9 mouse cellular contexts compared by ENCODE assay signal in the genomic region with DNA sequence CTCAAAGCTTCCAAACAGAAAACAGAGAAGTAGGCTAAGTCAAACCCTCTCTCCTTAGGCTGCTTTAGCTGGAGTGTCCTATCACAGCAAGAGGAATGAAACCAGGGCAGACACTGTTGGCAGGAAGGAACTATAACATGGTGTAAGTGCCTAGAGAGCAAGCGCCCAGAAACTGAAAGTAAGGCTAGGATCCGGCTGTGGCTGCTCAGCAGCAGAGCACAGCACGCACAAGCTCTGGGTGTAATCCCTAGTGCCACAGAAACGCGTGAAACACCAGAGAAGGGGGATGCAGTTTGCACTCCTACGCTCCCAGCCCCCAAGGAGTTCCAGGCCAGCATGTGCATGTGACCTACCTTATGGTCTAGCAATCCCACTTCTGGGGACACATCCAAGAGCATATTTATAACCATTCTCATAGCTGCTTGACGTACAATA. TPM values are rescaled to one million over a fixed set of nuclear protein-coding genes. Genes with fewer than 3 reads are reported as not detected.
DNase-seq lines count a peak whose midpoint lies in the region; ATAC-seq lines count a peak whose summit lies in the region.
"Had no signal": no experiment of that assay in that cellular context is flagged by ENCODE, and none has a peak within 500 bp of the region (broad histone marks: within the 10 kb centered on the region; RNA-seq: fewer than 3 reads in every experiment).

No protein-coding gene starts in this region.

- H3K4me3 ChIP-seq in megakaryocyte, embryonic 14.5 days (replicated peaks), result peak overlapping the region; percentile 91
- no peak overlapping the region for H3K4me3 ChIP-seq in forebrain, embryonic 11.5 days (ENCODE audit: low read depth, low read length)
- H3K4me3 ChIP-seq: limb, embryonic 12.5 days had no signal

- no peak overlapping the region for H3K27ac ChIP-seq in forebrain, embryonic 11.5 days (ENCODE audit: low read depth, low read length)
- H3K27ac ChIP-seq: limb, embryonic 12.5 days had no signal

- no peaks in the 10 kb centered on the region for H3K27me3 ChIP-seq in megakaryocyte, embryonic 14.5 days (replicated peaks)
- no peaks in the 10 kb centered on the region for H3K27me3 ChIP-seq in forebrain, embryonic 11.5 days (ENCODE audit: control insufficient read depth, insufficient read depth, low read length)
- H3K27me3 ChIP-seq: limb, embryonic 12.5 days had no signal

- ATAC-seq in forebrain, embryonic 11.5 days (replicated peaks; ENCODE audit: low FRiP score), result no peak

- 93% methylated on average over 7 of the region's 7 CpGs for WGBS in forebrain, embryonic 11.5 days

- H3K4me2 ChIP-seq in forebrain, embryonic 11.5 days (ENCODE audit: low read depth, low read length, severe bottlenecking), result no peak overlapping the region
- H3K4me2 ChIP-seq: limb, embryonic 12.5 days had no signal

- peaks cover 88% of the 10 kb centered on the region for H3K4me1 ChIP-seq in megakaryocyte, embryonic 14.5 days
- H3K4me1 ChIP-seq in forebrain, embryonic 11.5 days (replicated peaks; ENCODE audit: control insufficient read depth, insufficient read depth, low read length), result 0 out of 2 replicates have a peak, but pooled peaks cover under 1% of the 10 kb centered on the region

- H3K9ac ChIP-seq in forebrain, embryonic 11.5 days (ENCODE audit: low read length), result no peak overlapping the region
- H3K9ac ChIP-seq: limb, embryonic 12.5 days had no signal

- peak; percentile 70 for DNase-seq in layer of hippocampus, adult 9-11 months
- no peak for DNase-seq in layer of hippocampus, adult 8-10 months (ENCODE audit: low spot score in 2 of 2)
- peak; percentile 46 to 60 for DNase-seq in adrenal gland, postnatal 36 days
- peak; percentile 64 to 70 for DNase-seq in cerebellum, postnatal 36 days
- peak; percentile 43 to 45 for DNase-seq in kidney, postnatal 36 days
- DNase-seq in embryo, embryonic 10.5 days (ENCODE audit: low spot score), result no peak
- no peak for DNase-seq in forebrain, embryonic 11.5 days (ENCODE audit: low spot score)

- no peaks in the 10 kb centered on the region for H3K9me3 ChIP-seq in megakaryocyte, embryonic 14.5 days
- no peaks in the 10 kb centered on the region for H3K9me3 ChIP-seq in forebrain, embryonic 11.5 days (ENCODE audit: control insufficient read depth, low read length)
- H3K9me3 ChIP-seq: limb, embryonic 12.5 days had no signal

- peaks cover 26% of the 10 kb centered on the region for H3K36me3 ChIP-seq in megakaryocyte, embryonic 14.5 days (replicated peaks; ENCODE audit: low read length)
- H3K36me3 ChIP-seq in forebrain, embryonic 11.5 days (ENCODE audit: control insufficient read depth, insufficient read depth, low read length), result no peaks in the 10 kb centered on the region

RNA-seq across cellular contexts. Expression of gene Crtc3, which starts 41.2 kb away (rescaled TPM):
- 10 to 100 TPM; 20.5 to 24.6 (median 21.8) TPM for total RNA-seq in layer of hippocampus, adult 8-10 months (2022)
- 10 to 100 TPM; 25.0 to 31.2 TPM for total RNA-seq in adrenal gland, postnatal 36 days (2021)
- 9.4 and 13.7 TPM in 2 replicates for polyA plus RNA-seq in megakaryocyte, embryonic 14.5 days (2012; ENCODE audit: insufficient read depth, low replicate concordance)
- polyA plus RNA-seq in forebrain, embryonic 11.5 days (2014; fragmentation: Nextera tagmentation; extraction: Ambion mirVana), result 11.9 and 15.5 TPM in 2 replicates

Comparison
In these comparisons a context has a peak if more than half of its experiments do, and no peak if none do; other contexts are left out.
1. DNase-seq: peak in layer of hippocampus, adult 9-11 months (single experiment), adrenal gland, postnatal 36 days (2 of 2), cerebellum, postnatal 36 days (2 of 2) and kidney, postnatal 36 days (2 of 2); none in layer of hippocampus, adult 8-10 months (0 of 2), embryo, embryonic 10.5 days (single experiment) and forebrain, embryonic 11.5 days (single experiment).